Mouse (Mus musculus): ENCODE measurements around the gene Oas2.

DNA sequence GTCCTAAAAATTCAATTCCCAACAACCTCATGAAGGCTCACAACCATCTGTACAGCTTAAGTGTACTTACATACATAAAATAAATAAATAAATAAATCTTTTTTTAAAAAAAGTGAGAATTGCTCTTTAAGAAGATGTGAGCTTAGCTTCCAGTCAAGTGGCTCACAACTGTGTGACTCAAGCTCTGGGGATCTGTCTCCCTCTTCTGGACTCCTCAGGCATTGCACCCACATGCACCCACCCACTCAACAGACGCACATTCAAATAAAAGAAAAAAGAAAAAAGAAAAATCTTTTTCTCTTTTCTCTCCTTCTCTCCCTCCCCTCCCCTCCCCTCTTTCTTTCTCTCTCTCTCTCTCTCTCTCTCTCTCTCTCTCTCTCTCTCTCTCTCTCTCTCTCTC is 32.0 kb upstream of the Oas2 start:
- TF ChIP-seq CTCF (IDR thresholded peaks at IDR 0.05; ENCODE audit: low read depth, low read length) (no peak), TAL1 (conservative IDR thresholded peaks at IDR 0.05; ENCODE audit: low read depth, low read length) (no peak), POLR2AphosphoS5 (IDR thresholded peaks at IDR 0.05; ENCODE audit: insufficient replicate concordance, low read depth, low read length) (no peak)

All from G1E (cell line).